Mouse (Mus musculus) small intestine, adult 2 months (tissue): ENCODE results near the gene Calr.

Source experiments
- CTCF ChIP-seq: fragments of 200-500 bp; IDR thresholded peaks from 2 replicates; pipeline ENCODE4 v1.5.1; 2012; ENCODE audit warnings: low read depth, mild to moderate bottlenecking, control low read depth, inconsistent platforms, low read length, moderate library complexity, mixed read lengths; ENCODE audit not compliant: insufficient replicate concordance, insufficient read length; ENCODE audit errors: extremely low read depth
- POLR2A ChIP-seq: fragments of 200-500 bp; IDR thresholded peaks from 2 replicates; pipeline ENCODE4 v1.6.1; 2012; ENCODE audit warnings: low read depth, mild to moderate bottlenecking, control low read depth, inconsistent platforms, low read length, moderate library complexity

DNA sequence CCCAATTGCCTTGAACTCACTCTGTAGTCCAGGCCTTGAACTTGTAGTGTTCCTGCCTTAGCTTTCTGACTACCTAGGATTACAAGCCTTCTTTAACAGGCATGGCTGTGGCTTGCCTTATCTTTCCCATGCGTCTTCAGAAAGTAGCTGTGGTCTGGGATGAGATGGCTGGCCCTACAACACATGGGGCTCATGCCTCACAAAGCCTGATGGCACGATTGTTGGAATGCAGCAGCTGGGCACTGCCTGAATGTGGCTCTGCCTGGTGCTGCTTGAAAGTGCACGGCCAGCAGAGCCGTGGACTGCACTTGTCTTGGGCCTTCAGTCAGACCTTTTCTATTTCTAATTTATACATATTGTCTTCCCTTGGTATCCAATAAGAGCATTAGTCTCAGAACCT, 38.0 kb upstream of the Calr start:
- TF ChIP-seq CTCF: no peak
- TF ChIP-seq POLR2A: no peak
